Mouse (Mus musculus): ENCODE results near the gene Gm4871.
"Not testable (repeated sequence)": the region's sequence is repeated elsewhere in the genome, so short reads cannot be mapped to it uniquely, and the experiment has no call there.

Gm4871 gene

GRCm38 (mm10) chr5:145032391-145032790 is at the start of gene Gm4871:
TSS of gene Gm4871 (minus strand) at chr5:145032754.
- not testable (repeated sequence) for DNase-seq (ENCODE audit: low spot score)

GRCm38 (mm10) chr5:145081866-145082613 is 49.5 kb upstream of the Gm4871 start:
- DNase-seq (ENCODE audit: low spot score): peak; percentile 68

DNA sequence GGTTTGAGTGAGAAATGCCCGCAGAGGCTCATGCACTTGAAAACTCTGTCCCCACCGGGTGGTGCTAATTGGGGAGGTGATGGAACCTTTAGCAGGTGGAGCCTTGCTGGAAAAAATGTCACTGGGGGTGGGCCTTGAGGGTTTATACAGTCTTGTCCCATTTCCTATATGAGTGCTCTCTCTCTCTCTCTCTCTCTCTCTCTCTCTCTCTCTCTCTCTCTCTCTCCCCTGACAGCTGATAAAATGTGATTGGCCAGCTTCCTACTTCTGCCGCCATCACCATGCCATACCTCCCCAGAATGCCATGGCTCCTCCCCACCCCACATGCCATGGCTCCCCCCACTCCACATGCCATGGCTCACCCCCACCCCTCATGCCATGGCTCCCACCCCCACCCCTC is 42.5 kb upstream of the Gm4871 start:
- DNase-seq (ENCODE audit: low spot score): no peak

GRCm38 (mm10) chr5:145071342-145071741 is 38.8 kb upstream of the Gm4871 start:
- no peak for DNase-seq (ENCODE audit: low spot score)

- DNase-seq (ENCODE audit: low spot score): peak; percentile 61
Measured at GRCm38 (mm10) chr5:145069707-145070106, 37.2 kb upstream of the Gm4871 start.

GRCm38 (mm10) chr5:145068863-145069262 is 36.3 kb upstream of the Gm4871 start:
- no peak for DNase-seq (ENCODE audit: low spot score)

DNA sequence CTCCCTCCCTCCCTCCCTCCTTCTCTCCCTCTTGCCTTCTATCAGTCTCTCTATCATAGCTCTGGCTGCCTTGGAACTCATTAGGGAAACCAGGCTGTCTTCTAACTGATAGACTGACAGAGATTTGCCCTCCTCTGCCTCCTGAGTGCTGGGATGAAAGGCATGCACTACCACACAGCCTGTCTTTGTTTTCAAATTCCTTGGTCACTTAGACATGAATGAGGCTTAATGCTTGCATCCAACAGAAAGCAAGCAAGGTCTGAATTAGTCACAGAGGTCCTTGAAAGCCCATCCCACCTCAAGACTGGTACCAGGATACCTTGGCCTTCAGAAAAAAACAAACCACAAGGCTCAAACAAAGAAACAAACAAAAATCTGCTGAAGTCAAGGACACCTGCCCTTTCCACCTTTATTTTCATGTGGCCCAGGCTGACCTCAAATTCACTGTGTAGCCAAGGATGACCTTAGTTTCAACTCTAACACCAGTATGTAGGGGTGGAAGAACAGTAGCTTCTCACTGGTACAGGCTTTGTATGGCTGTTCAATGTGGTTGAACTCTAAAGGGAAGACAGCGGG is 32.3 kb upstream of the Gm4871 start:
- DNase-seq (ENCODE audit: low spot score): no peak

GRCm38 (mm10) chr5:145059524-145059923 is 27.0 kb upstream of the Gm4871 start:
- DNase-seq (ENCODE audit: low spot score): no peak

DNA sequence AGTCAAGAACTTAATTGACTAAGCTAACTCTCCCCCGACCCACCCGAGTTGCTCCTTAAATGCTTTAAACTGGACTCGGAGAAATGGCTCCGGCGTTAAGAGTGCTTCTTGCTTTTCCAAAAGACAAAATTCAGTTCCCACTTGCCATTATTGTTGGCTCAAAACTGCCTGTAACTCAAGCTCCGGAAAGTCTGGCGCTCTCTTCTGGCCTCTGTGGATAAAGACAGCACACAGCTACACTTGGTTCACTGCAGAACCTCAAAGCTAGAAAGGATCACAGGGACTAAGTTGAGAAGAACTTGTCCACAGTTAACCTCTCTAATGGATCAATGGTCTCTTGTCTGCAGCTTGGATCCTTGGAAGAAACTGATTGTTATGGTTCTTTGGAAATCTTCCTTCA is 26.2 kb upstream of the Gm4871 start:
- no peak for DNase-seq (ENCODE audit: low spot score)

DNA sequence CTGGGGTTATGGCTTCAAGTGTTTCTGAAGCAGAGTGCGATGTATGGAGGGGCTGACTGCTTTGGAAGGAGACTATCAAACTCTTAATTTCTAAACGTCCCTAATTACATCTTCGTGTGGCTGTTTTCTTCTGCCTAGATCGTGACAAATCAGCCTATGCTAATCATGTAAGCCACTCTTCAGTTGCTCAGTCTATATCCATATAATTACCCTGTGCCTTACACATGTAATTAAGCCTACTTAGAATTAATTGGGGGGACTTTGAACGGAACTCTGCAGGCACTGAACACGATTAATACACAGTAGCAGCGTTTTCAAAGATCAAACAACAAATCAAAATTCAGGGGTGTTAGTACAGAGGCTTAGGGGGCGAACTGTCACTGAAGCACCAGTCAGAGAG is 25.4 kb upstream of the Gm4871 start:
- no peak for DNase-seq (ENCODE audit: low spot score)

- DNase-seq (ENCODE audit: low spot score): not testable (repeated sequence)
Measured at GRCm38 (mm10) chr5:145054187-145054586, 21.6 kb upstream of the Gm4871 start.

DNA sequence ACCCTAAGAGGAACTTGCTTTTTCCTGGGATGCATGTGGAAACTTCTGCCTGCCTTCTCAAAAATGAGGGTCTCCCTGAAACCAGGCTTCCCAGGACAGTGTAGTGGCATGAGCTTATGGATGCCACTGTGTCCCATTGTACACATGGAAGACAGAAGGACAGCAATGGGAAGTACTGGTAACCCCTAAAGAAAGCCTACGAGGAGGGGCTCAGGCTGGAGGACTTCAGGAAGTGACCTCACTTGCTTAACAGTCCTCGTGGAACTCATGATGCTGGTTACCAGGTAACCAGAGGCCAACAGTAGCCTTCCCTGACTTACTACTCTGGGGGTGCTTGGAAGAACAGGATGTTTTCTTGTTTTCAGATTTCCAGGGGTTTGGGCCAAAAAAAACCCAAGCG is 10.1 kb upstream of the Gm4871 start, which contains the start of gene 1700018F24Rik:
1700018F24Rik (plus strand) TSS at position 301 of the 400 bp plus-strand sequence.
- not testable (repeated sequence) for DNase-seq (ENCODE audit: low spot score)

DNA sequence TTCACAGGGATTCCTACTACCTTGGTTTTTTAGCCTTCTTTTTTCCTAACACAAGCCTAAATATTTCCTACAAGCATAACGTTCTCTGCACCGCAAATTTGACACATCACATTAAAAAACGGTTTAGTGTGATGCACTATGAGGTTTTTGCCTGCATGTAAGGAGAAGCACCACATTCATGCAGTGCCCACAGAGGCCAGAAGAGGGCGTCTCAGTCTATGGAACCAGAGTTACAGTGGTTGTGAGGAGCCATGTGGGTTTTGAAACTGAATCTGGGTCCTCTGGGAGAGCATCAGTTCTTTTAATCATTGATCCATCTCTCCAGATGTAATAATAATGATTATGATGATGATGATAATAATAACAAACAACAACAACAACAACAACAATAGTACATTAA is 9.1 kb upstream of the Gm4871 start:
- DNase-seq (ENCODE audit: low spot score): no peak

DNA sequence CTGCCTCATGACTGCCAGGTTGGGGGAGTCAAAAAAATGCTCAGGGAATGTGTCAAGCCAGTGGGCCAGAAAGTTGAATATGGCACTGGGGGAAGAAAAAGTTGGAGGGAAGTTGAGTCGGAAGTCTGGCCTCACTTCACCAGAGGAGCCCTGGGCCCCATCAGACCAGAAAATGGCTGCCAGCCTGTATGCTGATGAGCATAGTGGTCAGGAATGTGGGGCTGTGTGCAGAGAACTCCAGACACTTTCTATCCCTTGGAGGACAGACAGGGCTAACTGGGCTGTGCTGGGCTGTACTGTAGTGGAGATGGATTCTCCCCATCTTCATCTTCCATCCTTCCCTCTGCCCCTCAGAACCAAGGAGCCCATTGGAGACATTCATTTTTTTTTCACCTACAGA is 2.1 kb downstream of the Gm4871 start:
- not testable (repeated sequence) for DNase-seq (ENCODE audit: low spot score)

DNA sequence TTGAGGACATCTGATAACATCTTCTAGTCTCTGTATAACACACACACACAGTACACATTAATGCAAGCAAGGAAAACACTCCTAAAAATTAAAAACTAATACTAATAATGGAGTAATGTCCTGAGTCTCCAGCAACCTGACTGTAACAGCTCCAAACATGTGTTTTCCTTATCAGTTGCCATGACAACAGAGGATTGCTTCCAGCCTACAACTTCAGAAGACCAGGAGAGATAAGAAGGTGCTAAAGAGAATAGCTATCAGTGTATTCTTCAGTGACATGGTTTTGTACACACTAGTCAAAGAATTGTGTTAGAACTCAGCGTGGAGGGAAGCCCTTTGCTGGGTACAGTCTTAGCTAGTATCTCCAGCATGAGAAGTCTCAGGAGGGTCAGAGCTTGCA is 11.8 kb downstream of the Gm4871 start:
- not testable (repeated sequence) for DNase-seq (ENCODE audit: low spot score)

GRCm38 (mm10) chr5:145020254-145020653 is 12.3 kb downstream of the Gm4871 start:
- DNase-seq (ENCODE audit: low spot score): not testable (repeated sequence)

DNA sequence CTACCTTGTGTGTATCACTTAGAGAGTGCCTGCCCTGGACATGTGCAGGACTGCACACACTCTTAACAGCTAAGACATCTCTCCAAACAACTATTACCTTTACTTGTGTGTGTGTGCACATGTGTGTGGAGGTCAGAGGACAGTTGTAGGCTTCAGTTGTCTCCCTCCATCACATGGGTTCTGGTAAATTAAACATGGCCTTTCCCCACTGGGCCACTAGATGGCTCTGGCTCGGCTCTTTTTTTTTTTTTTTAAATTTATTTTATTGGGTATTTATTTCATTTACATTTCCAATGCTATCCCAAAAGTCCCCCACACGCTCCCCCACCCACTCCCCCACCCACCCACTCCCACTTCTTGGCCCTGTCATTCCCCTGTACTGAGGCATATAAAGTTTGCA is 15.8 kb downstream of the Gm4871 start:
- DNase-seq (ENCODE audit: low spot score): not testable (repeated sequence)

- no peak for DNase-seq (ENCODE audit: low spot score)
Measured at GRCm38 (mm10) chr5:145014278-145014677, 18.3 kb downstream of the Gm4871 start.

- no peak for DNase-seq (ENCODE audit: low spot score)
Measured at GRCm38 (mm10) chr5:145008878-145009659, 23.5 kb downstream of the Gm4871 start.

DNA sequence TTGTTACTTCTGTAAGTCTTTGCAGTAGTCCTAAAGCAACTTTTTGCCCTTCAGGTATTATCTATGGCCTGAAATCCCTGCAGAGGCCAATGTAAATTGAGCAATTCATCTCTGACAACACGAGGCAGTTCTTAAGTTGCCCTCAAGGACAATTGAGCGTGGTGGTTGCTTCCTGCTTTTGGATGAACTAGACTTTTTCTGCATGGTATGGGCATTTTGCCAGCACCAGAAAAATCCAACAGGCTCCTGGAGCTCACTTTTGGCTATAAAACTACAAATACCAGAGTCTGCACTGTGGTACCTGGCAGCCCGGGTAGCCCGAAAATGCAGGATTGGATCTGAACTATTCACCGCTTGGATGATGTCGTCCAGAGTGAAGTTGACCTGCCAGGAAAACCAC is 27.0 kb downstream of the Gm4871 start:
- DNase-seq (ENCODE audit: low spot score): no peak

DNA sequence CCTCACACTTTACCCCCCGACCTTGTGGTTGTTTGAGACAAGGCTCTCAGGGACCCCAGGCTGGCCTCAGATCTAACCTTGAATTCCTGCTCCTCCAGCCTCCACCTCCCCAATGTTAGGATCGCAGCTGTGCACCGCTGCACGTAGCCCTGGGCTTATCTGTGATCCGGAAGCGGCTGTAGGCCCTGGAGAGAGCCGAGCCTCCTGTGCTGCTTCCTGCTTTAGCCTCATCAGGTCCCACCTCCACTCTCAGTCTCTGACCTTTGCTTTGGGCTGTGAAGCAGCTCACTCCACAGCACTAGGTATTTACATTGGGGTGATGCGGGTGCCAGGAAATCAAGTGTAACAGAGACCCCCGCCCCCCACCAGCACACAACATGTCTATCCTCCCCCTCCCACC is 28.1 kb downstream of the Gm4871 start:
- DNase-seq (ENCODE audit: low spot score): no peak

DNA sequence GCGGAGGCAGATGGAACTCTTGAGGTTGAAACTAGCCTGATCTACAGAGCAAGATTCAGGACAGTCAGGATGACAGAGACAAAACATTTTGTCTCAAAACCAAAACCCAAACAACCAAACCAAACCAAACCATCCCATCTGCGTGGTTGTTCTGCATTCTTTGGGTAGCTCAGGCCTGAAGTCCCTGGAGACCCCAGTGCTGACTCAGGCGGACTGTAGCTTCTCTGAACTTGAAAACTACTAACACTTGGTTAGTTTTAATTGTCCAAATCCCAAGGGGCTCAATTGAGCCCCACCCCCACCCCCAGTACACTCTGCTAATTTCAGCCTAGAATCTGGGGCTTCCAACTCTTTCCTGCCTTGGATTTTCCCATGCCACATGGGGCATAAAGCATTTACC is 29.2 kb downstream of the Gm4871 start:
- DNase-seq (ENCODE audit: low spot score): no peak

DNA sequence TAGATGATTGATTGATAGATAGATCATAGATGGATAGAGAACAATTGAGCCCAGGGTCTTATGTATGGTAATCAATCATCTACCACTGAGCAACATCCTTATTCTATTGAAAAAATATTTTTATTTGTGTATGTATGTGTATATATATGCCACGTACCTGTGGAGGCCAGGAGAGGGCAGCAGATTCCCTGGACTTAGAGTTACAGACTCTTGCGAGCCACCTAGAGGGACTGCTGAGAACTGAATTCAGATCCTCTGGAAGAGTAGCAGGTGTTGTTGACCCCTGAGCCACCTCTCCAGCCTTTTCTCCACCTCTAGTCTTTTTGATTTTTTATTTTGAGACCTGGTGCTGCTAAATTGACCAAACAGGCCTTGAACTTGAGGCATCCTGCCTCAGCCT is 34.1 kb downstream of the Gm4871 start:
- DNase-seq (ENCODE audit: low spot score): no peak

Data from lung, postnatal 25 days (tissue).